Mouse (Mus musculus) ovary, adult 18-20 months (tissue): ENCODE measurements around the gene Btbd9.
"Not testable (repeated sequence)": the region's sequence is repeated elsewhere in the genome, so short reads cannot be mapped to it uniquely, and the experiment has no call there.

ENCODE experiments used
- DNase-seq: peaks from one replicate; pipeline ENCODE4 v3.0.0; 2022; ENCODE audit warnings: low spot score, mixed read lengths

Btbd9 gene

DNA sequence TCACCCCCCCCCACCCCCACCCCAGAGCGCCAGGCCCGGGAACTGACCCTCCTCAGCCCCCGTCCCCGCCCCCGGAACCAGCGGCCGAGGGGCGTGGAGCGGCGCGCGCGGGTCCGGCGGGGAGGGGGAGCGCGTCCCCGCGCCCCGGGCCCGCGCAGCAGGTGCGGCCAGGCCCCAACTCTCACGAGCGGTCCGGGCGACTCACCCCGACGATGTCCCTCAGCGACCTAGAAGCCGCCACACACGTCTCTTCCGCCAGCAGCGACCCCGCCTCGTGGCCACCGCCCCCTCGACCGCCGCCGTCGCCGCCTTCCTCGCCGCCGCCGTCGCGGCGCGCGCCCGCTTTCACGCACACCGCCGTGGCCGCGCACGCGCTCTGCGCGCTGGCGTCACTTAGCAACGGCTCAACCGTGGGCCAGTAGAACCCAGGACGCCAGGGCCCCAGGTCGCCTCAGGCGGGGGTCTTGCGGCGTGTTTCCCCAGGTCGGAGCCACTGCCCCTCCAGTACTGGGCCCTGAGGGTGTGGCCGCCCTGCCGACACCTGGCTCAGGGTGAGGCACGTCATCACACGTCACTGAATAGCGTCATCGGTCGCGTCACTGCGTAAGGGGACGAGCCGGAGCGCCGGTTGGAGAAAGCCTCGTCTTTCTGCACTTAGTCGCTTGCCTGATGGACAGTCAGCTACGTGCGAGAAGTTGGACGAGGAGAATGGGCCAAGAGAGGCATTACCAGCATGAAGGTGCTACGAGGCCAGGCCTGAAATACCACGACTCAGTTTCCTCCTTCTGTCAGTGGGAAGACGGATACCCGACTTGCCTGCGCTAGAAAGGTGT, at the start of gene Btbd9:
TSS of gene Btbd9 (minus strand) at position 548 of the 833 bp plus-strand sequence.
- peak; percentile 82 for DNase-seq

DNA sequence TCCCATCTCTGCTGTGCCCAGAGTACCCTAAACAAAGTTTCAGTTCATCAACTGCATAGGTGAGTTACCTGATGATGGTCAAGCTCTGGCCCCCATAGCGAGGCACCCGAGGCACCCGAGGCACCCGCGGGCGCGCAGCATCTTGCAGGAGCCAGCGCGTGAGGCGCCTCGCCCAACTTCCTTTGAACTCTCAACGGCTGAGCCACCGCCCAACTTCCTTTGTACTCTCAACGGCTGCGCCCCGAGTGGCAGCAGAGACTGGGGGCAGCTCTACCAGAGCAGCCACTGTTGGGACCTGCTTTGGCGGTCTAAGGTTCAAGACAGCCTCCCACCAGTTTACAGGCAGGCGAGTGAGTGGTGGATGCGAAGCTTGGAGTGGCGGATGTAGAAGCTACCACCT, 47.8 kb upstream of the Btbd9 start, which contains the start of gene Dnah8:
TSS of gene Dnah8 (plus strand) at position 223 of the 400 bp plus-strand sequence.
- DNase-seq = not testable (repeated sequence)

- DNase-seq = no peak
Measured at GRCm38 (mm10) chr17:30623200-30623599, 46.9 kb upstream of the Btbd9 start.

DNA sequence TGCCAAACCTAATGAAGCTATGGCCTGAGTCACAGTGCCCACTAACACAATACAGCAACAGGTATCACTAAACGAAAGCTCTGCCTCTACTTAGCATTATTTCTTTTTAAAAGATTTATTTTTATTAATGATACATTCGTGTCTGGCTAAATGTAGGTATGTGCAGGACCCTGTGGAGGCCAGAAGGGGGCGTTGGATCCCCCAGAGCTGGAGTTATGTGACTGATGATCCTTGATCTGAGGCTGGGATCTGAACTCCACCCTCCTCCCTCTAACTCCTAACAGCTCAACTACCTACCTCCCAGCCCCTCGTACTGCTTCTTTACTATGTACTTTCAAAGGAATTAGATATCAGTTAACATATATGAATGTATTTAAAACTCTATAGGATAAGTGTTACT, 45.2 kb upstream of the Btbd9 start:
- DNase-seq = no peak

GRCm38 (mm10) chr17:30620548-30620947, 44.3 kb upstream of the Btbd9 start:
- DNase-seq = no peak

DNA sequence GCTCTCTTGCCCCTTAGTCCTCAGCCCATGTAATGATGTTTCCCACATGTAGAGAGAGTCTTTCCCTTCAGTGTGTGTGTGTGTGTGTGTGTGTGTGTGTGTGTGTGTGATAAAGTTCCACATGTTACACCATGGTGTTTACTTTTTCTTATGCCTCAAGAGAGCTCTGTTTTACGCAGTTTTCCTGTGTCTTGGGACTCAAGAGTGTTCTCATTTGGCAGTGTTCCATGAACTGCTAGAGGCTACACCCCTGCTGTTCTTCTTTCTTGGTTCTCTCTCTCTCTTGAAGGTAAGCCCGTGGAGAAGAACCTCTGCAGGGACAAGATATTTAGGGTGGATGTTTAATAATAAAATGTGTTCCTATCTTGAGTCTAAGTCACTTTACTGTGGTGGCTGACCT, 42.9 kb upstream of the Btbd9 start:
- no peak for DNase-seq

DNA sequence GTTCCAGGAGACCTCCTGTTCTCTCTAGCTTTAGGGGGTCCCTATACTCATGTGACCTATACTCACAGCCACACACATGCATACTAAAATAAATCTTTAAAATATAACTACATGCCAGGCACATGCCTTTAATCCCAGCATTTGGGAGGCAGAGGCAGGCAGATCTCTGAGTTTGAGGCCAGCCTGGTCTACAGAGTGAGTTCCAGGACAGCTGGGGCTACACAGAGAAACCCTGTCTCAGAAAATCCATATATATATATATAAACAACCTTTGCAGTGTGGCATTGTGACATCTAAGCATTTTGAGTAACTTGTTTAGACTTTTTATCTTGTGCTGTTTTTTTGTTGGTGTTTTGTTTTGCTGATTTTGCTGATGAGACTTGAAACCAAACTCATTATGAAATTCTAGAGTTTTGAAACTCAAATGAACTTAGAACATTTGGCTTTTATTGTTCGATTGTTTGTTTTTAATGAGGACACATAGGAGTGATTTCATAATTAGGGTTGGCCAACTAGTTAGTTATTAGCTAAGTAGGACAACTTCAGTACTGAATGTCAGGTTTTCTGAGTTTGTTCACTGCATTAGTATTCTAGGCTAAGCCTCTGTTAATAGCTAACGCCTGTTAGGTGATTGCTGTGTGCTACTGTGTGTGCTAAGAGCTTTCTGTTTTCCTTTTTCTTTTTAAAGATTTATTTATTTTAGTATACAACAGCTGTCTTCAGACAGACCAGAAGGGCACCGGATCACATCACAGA, 42.0 kb upstream of the Btbd9 start:
- DNase-seq = no peak

GRCm38 (mm10) chr17:30616203-30616602, 39.9 kb upstream of the Btbd9 start:
- no peak for DNase-seq

DNA sequence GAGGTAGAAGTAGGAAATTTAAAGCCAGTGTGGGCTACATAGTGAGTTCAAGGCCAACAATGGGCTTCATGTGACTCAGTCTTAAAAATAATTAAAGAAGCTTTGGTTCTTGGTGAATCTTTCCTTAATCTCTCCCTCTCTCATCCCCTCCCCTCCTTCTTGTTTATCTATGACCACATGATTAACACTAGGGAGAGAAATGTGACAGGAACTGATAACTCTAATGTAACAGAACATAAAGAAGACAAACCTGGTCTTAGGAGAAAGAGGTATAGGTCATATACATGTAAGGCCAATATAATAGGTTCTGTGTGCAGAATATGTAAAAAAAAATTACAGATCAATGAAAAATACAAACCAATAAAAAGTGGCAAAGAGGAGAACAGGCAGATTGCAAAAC, 37.1 kb upstream of the Btbd9 start:
- DNase-seq = no peak

DNA sequence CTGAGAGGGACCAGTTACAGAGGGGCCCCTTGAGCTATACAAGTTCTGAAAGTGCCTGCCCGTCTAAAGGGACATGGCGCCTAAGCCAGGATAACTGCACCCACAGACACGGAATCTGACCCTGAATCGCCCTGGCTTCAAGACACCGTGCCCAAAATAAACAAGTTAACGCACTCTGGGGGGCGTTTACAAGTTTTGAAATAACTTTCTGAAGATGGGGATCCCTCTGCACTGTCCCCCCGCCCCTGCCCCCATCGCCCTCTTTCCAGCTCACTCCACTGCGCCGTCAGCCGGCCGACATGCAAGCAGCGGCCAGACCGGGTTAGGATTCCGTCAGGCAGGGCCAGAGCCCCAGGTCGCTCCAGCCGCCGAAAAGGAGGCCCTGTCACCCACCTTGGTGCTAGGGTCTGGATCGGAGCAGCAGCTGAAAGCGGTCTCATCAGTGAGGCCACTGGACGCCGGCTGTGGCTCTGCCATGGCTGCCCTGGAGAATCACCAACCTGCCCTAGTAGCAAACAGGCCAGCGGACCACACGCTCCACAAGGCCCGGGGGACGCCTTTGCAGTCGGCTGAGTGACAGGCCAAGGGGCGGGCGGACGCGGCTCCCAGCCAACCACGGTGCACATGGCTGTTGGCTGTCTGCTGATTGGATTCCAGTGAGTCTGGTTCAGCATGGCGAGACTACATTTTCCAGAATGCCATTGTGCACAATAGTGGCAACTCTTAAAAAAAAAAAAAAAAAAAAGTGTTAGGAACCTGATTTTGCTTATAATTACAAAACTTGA, 36.0 kb upstream of the Btbd9 start:
- DNase-seq = peak; percentile 99

- no peak for DNase-seq
Measured at GRCm38 (mm10) chr17:30611221-30612074, 35.2 kb upstream of the Btbd9 start.

DNA sequence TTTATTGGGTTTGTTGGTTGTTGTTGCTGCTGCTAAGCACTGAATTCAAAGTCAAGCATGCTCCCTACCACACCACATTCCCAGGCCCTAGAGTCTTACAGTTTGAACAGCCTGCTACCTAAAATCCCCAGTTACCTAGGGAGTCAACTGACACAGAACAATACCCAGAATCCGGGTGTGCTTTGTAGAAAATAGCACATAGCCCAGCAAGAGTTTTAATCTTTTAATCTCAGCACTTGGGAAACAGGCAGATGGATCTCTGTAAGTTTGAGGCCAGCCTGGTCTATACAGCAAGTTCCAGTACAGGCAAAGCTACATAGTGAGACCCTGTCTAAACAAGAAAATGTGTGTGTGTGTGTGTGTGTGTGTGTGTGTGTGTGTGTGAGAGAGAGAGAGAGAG, 34.5 kb upstream of the Btbd9 start:
- no peak for DNase-seq

DNA sequence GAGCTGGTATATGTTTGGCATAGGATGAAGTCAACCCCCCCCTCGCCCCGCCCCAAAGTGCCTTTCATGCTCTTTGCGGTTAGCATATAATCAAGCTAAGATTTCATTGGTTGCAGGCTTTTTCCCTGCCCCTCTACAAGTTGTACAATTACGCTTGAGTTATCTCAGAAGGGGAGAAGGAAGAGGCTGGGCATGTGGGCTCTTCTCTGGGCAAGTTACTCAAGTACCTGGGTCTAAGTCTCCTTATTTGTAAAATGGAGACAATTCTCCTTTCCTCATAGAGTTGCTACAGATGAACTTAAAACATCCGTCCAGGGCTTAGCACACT, 33.7 kb upstream of the Btbd9 start:
- DNase-seq = no peak

DNA sequence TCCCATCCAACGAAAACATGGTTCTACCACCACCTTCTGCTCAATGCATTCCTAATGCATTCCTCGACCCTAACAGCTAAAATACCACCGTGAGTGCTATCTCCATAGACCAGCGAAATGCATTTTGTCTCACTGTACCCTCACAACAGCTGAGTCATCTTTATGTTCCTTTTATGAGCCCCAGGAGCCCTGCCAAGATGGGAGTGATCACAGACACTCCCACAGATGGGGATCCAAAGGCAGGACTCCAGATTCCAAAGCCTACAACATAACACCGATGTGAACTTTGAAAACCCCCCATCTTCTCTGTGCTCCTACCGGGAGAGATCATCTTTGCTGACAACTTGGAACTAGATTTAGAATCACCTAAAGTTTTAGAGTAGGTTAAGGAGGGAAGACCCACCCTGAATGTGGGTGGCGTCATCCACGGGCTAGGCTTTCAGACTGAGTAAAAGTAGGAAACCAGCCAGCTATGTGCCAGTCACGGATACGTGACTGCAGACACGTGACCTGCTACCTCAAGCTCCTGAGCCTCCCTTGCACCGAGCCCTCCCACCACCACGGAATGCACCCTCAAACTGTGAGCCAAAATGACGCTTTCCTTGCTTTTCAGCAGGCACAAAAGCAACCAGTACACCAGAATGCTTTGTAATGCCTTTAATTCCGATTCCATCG, 33.2 kb upstream of the Btbd9 start:
- DNase-seq = no peak

DNA sequence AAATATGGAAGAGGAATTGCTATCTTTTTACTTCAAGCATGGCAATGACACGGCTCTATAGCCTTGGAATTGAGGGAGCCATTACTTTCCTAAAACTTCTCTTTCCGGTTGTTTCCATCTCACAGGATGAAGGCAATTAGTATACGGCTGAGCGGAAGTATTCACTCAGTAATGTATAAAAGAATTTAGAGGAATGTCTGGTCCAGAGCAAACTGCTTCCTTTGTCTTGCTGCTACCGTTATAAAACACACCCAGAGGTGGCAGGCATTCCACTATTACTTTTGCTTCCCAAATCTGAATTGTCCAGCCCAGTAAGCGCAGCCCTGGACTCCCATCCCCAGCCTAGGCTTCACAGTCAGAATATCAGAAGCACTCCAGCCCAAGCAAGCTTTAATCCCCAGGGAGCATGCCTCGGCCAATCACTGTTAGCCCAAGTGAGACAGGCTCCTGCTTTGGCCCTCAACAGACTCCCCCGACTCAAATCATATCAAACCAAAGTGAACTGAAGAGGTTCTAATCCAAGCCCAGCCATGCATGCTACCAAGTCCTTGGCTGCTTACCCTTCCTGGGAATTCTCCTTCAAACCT, 31.7 kb upstream of the Btbd9 start:
- DNase-seq = no peak

- DNase-seq = no peak
Measured at GRCm38 (mm10) chr17:30607330-30607729, 31.0 kb upstream of the Btbd9 start.

DNA sequence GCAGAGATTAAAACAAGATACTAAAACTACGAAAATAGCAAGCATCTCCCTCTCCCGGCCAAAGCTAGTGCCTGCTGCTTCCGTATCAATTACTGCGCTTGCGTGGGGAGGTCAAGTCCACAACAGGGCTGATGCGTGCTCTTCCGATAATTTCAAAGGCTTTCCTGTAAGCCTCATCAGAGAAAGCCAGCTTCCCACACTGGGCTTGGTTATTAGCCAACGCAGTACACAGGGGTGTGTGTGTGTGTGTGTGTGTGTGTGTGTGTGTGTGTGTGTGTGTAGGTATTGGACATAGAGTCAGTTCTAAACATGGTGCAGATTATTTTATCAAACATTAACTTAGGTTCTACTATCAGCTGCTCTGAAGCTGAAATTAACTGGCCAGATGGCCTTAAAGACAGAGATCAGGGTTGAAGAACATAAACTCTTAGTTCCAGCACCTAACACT, 30.4 kb upstream of the Btbd9 start:
- no peak for DNase-seq

DNA sequence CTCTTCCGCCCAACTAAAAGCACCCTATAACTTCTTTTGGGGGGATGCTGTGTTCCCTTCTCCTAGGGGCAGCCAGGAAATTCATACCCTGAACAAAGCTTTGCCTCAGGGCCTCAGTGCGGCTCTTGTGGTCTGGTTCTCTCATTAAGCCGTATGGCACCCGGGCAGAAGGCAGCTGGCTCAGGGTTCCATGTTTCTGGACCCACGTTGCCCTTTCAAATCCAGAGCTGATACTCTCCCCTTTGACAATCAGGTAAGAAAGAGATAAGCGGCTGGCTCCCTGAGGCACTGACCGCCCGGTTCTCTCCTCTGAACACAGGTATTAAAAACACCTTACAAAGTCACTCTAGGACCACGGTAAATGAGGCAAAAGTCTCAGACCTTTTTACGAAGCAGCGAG, 29.9 kb upstream of the Btbd9 start:
- DNase-seq = no peak

- DNase-seq = no peak
Measured at GRCm38 (mm10) chr17:30605001-30605400, 28.7 kb upstream of the Btbd9 start.

GRCm38 (mm10) chr17:30604296-30604695, 28.0 kb upstream of the Btbd9 start:
- no peak for DNase-seq

- no peak for DNase-seq
Measured at GRCm38 (mm10) chr17:30602175-30602574, 25.9 kb upstream of the Btbd9 start.
